Mouse (Mus musculus) midbrain, embryonic 10.5 days (tissue): ENCODE measurements around the gene Gramd1c. TPM values are rescaled to one million over a fixed set of nuclear protein-coding genes. Genes with fewer than 3 reads are reported as not detected.

ENCODE experiments used
- DNase-seq: peaks from one replicate; pipeline ENCODE4 v3.0.0-alpha.2; 2017; ENCODE audit warnings: low spot score
- H3K27ac ChIP-seq: fragments of 300-500 bp; sonication (generic); replicated peaks from 2 replicates; pipeline ENCODE4 v1.5.1; 2016; ENCODE audit warnings: mild to moderate bottlenecking
- H3K27me3 ChIP-seq: fragments of 300-500 bp; sonication (generic); 2 replicates; pipeline ENCODE4 v1.6.1; 2016; ENCODE audit warnings: low read depth, mild to moderate bottlenecking; ENCODE audit not compliant: poor library complexity, severe bottlenecking
- H3K36me3 ChIP-seq: fragments of 300-500 bp; sonication (generic); 2 replicates; pipeline ENCODE4 v1.6.1; 2016; ENCODE audit warnings: mild to moderate bottlenecking, moderate library complexity
- H3K4me1 ChIP-seq: fragments of 300-500 bp; sonication (generic); 2 replicates; pipeline ENCODE4 v1.6.1; 2016
- H3K4me3 ChIP-seq: fragments of 300-500 bp; sonication (generic); 2 replicates; pipeline ENCODE4 v1.5.1; 2016; ENCODE audit warnings: mild to moderate bottlenecking, moderate library complexity
- H3K9me3 ChIP-seq: fragments of 300-500 bp; sonication (generic); replicated peaks from 2 replicates; pipeline ENCODE4 v1.6.1; 2016; ENCODE audit warnings: mild to moderate bottlenecking
- WGBS: fragments of 180-500 bp; shearing (Covaris S2); methylation state at CpG from one replicate; pipeline ENCODE4 v1.1.7; 2016; 5-methylcytosine and 5-hydroxymethylcytosine counted together
- polyA plus RNA-seq: library from polyadenylated mRNA; unstranded; fragments of >200 nt; fragmentation: Nextera tagmentation; extraction: Ambion mirVana; gene quantifications from 2 replicates; pipeline ENCODE4 v1.2.1, GENCODE M21; 2016

Gramd1c gene
- 2.9 and 3.3 TPM in 2 replicates for polyA plus RNA-seq

- 7% methylated on average over 45 of the region's 45 CpGs for WGBS
- Histone ChIP-seq H3K27ac (peak within 1 kb of the TSS; percentile 87), H3K9me3 (no peaks in the 10 kb centered on the region), H3K36me3 (no peaks in the 10 kb centered on the region), H3K4me1 (peaks cover 4% of the 10 kb centered on the region; the same call in 1 of the 2 replicates), H3K4me3 (peak within 1 kb of the TSS; percentile 65), H3K27me3 (no peaks in the 10 kb centered on the region)
- peak; percentile 83 for DNase-seq
Observed at GRCm38 (mm10) chr16:44063025-44063894, at the start of gene Gramd1c. Gramd1c (minus strand) TSS chr16:44063345.

GRCm38 (mm10) chr16:44109002-44109401 is 45.9 kb upstream of the Gramd1c start:
- Histone ChIP-seq H3K36me3 (peaks cover 68% of the 10 kb centered on the region), H3K4me1 (no peaks in the 10 kb centered on the region), H3K27me3 (no peaks in the 10 kb centered on the region), H3K9me3 (no peaks in the 10 kb centered on the region), H3K27ac (no peak overlapping the region), H3K4me3 (no peak overlapping the region)
- no peak for DNase-seq
- WGBS, result 95% methylated on average over 4 of the region's 4 CpGs

- H3K36me3 ChIP-seq, result peaks cover 82% of the 10 kb centered on the region
- H3K27ac ChIP-seq, result no peak overlapping the region
- H3K4me3 ChIP-seq, result no peak overlapping the region
- WGBS, result 93% methylated on average over 2 of the region's 2 CpGs
- no peaks in the 10 kb centered on the region for H3K9me3 ChIP-seq
- H3K4me1 ChIP-seq, result no peaks in the 10 kb centered on the region
- H3K27me3 ChIP-seq, result no peaks in the 10 kb centered on the region
- DNase-seq, result no peak
Observed at GRCm38 (mm10) chr16:44105211-44105610, 42.1 kb upstream of the Gramd1c start.

GRCm38 (mm10) chr16:44103806-44104766 is 40.9 kb upstream of the Gramd1c start:
- Histone ChIP-seq H3K4me3 (no peak overlapping the region), H3K9me3 (no peaks in the 10 kb centered on the region), H3K27me3 (no peaks in the 10 kb centered on the region), H3K4me1 (no peaks in the 10 kb centered on the region), H3K27ac (no peak overlapping the region), H3K36me3 (peaks cover 83% of the 10 kb centered on the region)
- WGBS, result 92% methylated on average over 18 of the region's 18 CpGs
- no peak for DNase-seq

GRCm38 (mm10) chr16:44102925-44103324 is 39.8 kb upstream of the Gramd1c start:
- WGBS, result 95% methylated on average over 2 of the region's 2 CpGs
- H3K27ac ChIP-seq, result no peak overlapping the region

GRCm38 (mm10) chr16:44101181-44101710 is 38.1 kb upstream of the Gramd1c start:
- no peaks in the 10 kb centered on the region for H3K27me3 ChIP-seq
- H3K4me3 ChIP-seq, result no peak overlapping the region
- no peaks in the 10 kb centered on the region for H3K4me1 ChIP-seq
- no peak for DNase-seq
- no peak overlapping the region for H3K27ac ChIP-seq
- 97% methylated on average over 12 of the region's 12 CpGs for WGBS
- H3K9me3 ChIP-seq, result no peaks in the 10 kb centered on the region
- H3K36me3 ChIP-seq, result peaks cover 83% of the 10 kb centered on the region

More at GRCm38 (mm10) chr16:44102925-44103324, 39.8 kb upstream of the Gramd1c start:
- Histone ChIP-seq H3K27me3 (no peaks in the 10 kb centered on the region), H3K4me3 (no peak overlapping the region), H3K36me3 (peaks cover 83% of the 10 kb centered on the region), H3K4me1 (no peaks in the 10 kb centered on the region), H3K9me3 (no peaks in the 10 kb centered on the region)
- DNase-seq, result no peak

- DNase-seq, result no peak
- H3K4me1 ChIP-seq, result no peaks in the 10 kb centered on the region
- WGBS, result 92% methylated on average over 7 of the region's 7 CpGs
- no peak overlapping the region for H3K4me3 ChIP-seq
- no peaks in the 10 kb centered on the region for H3K27me3 ChIP-seq
- no peak overlapping the region for H3K27ac ChIP-seq
- peaks cover 89% of the 10 kb centered on the region for H3K36me3 ChIP-seq
- H3K9me3 ChIP-seq, result no peaks in the 10 kb centered on the region
Observed at GRCm38 (mm10) chr16:44099377-44099776, 36.2 kb upstream of the Gramd1c start.

- Histone ChIP-seq H3K4me1 (no peaks in the 10 kb centered on the region), H3K27me3 (no peaks in the 10 kb centered on the region), H3K4me3 (no peak overlapping the region), H3K27ac (no peak overlapping the region), H3K9me3 (no peaks in the 10 kb centered on the region), H3K36me3 (peaks cover 92% of the 10 kb centered on the region)
- DNase-seq, result no peak
- WGBS, result 88% methylated on average over 2 of the region's 2 CpGs
Observed at GRCm38 (mm10) chr16:44087650-44088049, 24.5 kb upstream of the Gramd1c start.

GRCm38 (mm10) chr16:44061341-44061740 is 1.8 kb downstream of the Gramd1c start:
- 93% methylated on average over 15 of the region's 15 CpGs for WGBS
- Histone ChIP-seq H3K4me1 (peaks cover 4% of the 10 kb centered on the region; the same call in 1 of the 2 replicates), H3K9me3 (no peaks in the 10 kb centered on the region), H3K4me3 (no peak overlapping the region), H3K27me3 (no peaks in the 10 kb centered on the region), H3K36me3 (no peaks in the 10 kb centered on the region), H3K27ac (no peak overlapping the region)
- DNase-seq, result no peak

- DNase-seq, result no peak
- Histone ChIP-seq H3K9me3 (no peaks in the 10 kb centered on the region), H3K4me3 (no peak overlapping the region), H3K36me3 (no peaks in the 10 kb centered on the region), H3K27ac (no peak overlapping the region), H3K4me1 (peaks cover 4% of the 10 kb centered on the region; the same call in 1 of the 2 replicates), H3K27me3 (no peaks in the 10 kb centered on the region)
- 93% methylated on average over 18 of the region's 18 CpGs for WGBS
Observed at GRCm38 (mm10) chr16:44060604-44061286, 2.4 kb downstream of the Gramd1c start.

GRCm38 (mm10) chr16:44058745-44059144 is 4.4 kb downstream of the Gramd1c start:
- no peaks in the 10 kb centered on the region for H3K27me3 ChIP-seq
- H3K9me3 ChIP-seq, result no peaks in the 10 kb centered on the region
- H3K36me3 ChIP-seq, result no peaks in the 10 kb centered on the region
- DNase-seq, result peak; percentile 58
- H3K4me1 ChIP-seq, result peaks cover 4% of the 10 kb centered on the region; the same call in 1 of the 2 replicates
- no peak overlapping the region for H3K4me3 ChIP-seq
- 31% methylated on average over 10 of the region's 10 CpGs for WGBS
- no peak overlapping the region for H3K27ac ChIP-seq

- H3K9me3 ChIP-seq, result no peaks in the 10 kb centered on the region
- no peak overlapping the region for H3K27ac ChIP-seq
- DNase-seq, result no peak
- H3K36me3 ChIP-seq, result no peaks in the 10 kb centered on the region
- H3K4me1 ChIP-seq, result no peaks in the 10 kb centered on the region
- H3K27me3 ChIP-seq, result no peaks in the 10 kb centered on the region
- 54% methylated on average over 8 of the region's 8 CpGs for WGBS
- no peak overlapping the region for H3K4me3 ChIP-seq
Observed at GRCm38 (mm10) chr16:44055766-44056165, 7.4 kb downstream of the Gramd1c start.
